Mouse (Mus musculus) heart, embryonic 16.5 days (tissue): ENCODE results near the gene Cramp1l. TPM values are rescaled to one million over a fixed set of nuclear protein-coding genes. Genes with fewer than 3 reads are reported as not detected.
"Not testable (repeated sequence)": the region's sequence is repeated elsewhere in the genome, so short reads cannot be mapped to it uniquely, and the experiment has no call there.

Experiments used
- ATAC-seq: fragments of 200-750 bp; cut with Nextera tagmentation; replicated peaks from 2 replicates; pipeline ENCODE4 v1.8.0; 2017; ENCODE audit warnings: moderate number of reproducible peaks; ENCODE audit not compliant: insufficient read depth, low FRiP score; ENCODE audit errors: extremely low read depth
- H3K27ac ChIP-seq: fragments of 300-500 bp; sonication (generic); 2 replicates; pipeline ENCODE4 v1.5.1; 2014; ENCODE audit warnings: mild to moderate bottlenecking, low read length, control low read depth, moderate library complexity
- H3K27me3 ChIP-seq: fragments of 300-500 bp; sonication (generic); 2 replicates; pipeline ENCODE4 v1.6.1; 2014; ENCODE audit warnings: low read length, mixed read lengths; ENCODE audit not compliant: control insufficient read depth, insufficient read depth
- H3K36me3 ChIP-seq: fragments of 300-500 bp; sonication (generic); 2 replicates; pipeline ENCODE4 v1.6.1; 2014; ENCODE audit not compliant: control insufficient read depth, insufficient read depth
- H3K4me1 ChIP-seq: fragments of 300-500 bp; sonication (generic); 2 replicates; pipeline ENCODE4 v1.6.1; 2014; ENCODE audit warnings: low read length, mixed read lengths; ENCODE audit not compliant: control insufficient read depth, insufficient read depth
- H3K4me2 ChIP-seq: fragments of 300-500 bp; sonication (generic); 2 replicates; pipeline ENCODE4 v1.6.1; 2014; ENCODE audit warnings: low read depth, mild to moderate bottlenecking, control low read depth, low read length
- H3K4me3 ChIP-seq: fragments of 300-500 bp; sonication (generic); 2 replicates; pipeline ENCODE4 v1.5.1; 2014; ENCODE audit warnings: mild to moderate bottlenecking, control low read depth, low read length
- H3K9ac ChIP-seq: fragments of 300-500 bp; sonication (generic); 2 replicates; pipeline ENCODE4 v1.6.1; 2014; ENCODE audit warnings: low read length, control low read depth
- H3K9me3 ChIP-seq: fragments of 300-500 bp; sonication (generic); replicated peaks from 2 replicates; pipeline ENCODE4 v1.6.1; 2016; ENCODE audit warnings: low read length; ENCODE audit not compliant: control insufficient read depth
- WGBS: fragments of 180-500 bp; shearing (Covaris S2); extraction: QIAGEN DNeasy Blood & Tissue Kit; methylation state at CpG from one replicate; pipeline ENCODE4 v1.1.7; 2014; 5-methylcytosine and 5-hydroxymethylcytosine counted together
- polyA plus RNA-seq: library from polyadenylated mRNA; unstranded; fragments of >200 nt; fragmentation: Nextera tagmentation; extraction: Ambion mirVana; gene quantifications from 2 replicates; pipeline ENCODE4 v1.2.1, GENCODE M21; 2015

Gene Cramp1l
- polyA plus RNA-seq, 1 experiment from 2014 or later = 4.2 TPM

- not testable (repeated sequence) for H3K27ac ChIP-seq, H3K27me3 ChIP-seq, H3K4me3 ChIP-seq, H3K9me3 ChIP-seq, H3K9ac ChIP-seq, H3K4me1 ChIP-seq, H3K4me2 ChIP-seq
- H3K36me3 ChIP-seq = peaks cover 11% of the 10 kb centered on the region
- 0 out of 2 replicates have a peak, but pooled peaks have one; percentile 49 for ATAC-seq
- 14% methylated on average over 2 of the region's 2 CpGs for WGBS
Observed at GRCm38 (mm10) chr17:24942453-24942852, 73.1 kb downstream of the Cramp1l start.

- peak overlapping the region; percentile 83 for H3K4me2 ChIP-seq
- no peak for ATAC-seq
- peaks cover 18% of the 10 kb centered on the region for H3K4me1 ChIP-seq
- H3K27ac ChIP-seq = peak overlapping the region; percentile 84
- no peaks in the 10 kb centered on the region for H3K27me3 ChIP-seq
- no peaks in the 10 kb centered on the region for H3K9me3 ChIP-seq
- peak overlapping the region; percentile 90 for H3K9ac ChIP-seq
- H3K4me3 ChIP-seq = peak overlapping the region; percentile 94
- no peaks in the 10 kb centered on the region for H3K36me3 ChIP-seq
- WGBS = 49% methylated on average over 6 of the region's 6 CpGs
Observed at GRCm38 (mm10) chr17:24937266-24937665, 78.3 kb downstream of the Cramp1l start.

GRCm38 (mm10) chr17:24936259-24937237 is 79.0 kb downstream of the Cramp1l start, which contains the start of gene Mapk8ip3:
Mapk8ip3 (minus strand) TSS chr17:24936977.
- Histone ChIP-seq H3K9me3 (no peaks in the 10 kb centered on the region), H3K36me3 (no peaks in the 10 kb centered on the region), H3K27ac (peak within 1 kb of the TSS; percentile 84), H3K9ac (peak within 1 kb of the TSS; percentile 90), H3K4me1 (peaks cover 18% of the 10 kb centered on the region), H3K27me3 (no peaks in the 10 kb centered on the region), H3K4me2 (peak within 1 kb of the TSS; percentile 83), H3K4me3 (peak within 1 kb of the TSS; percentile 94)
- WGBS = under 1% methylated on average over 78 of the region's 78 CpGs
- peak; percentile 97 for ATAC-seq

GRCm38 (mm10) chr17:24935666-24936065 is 79.9 kb downstream of the Cramp1l start:
- Histone ChIP-seq H3K27ac (no peak overlapping the region), H3K9me3 (no peaks in the 10 kb centered on the region), H3K4me2 (peak overlapping the region; percentile 83), H3K4me1 (peaks cover 18% of the 10 kb centered on the region), H3K36me3 (no peaks in the 10 kb centered on the region), H3K27me3 (no peaks in the 10 kb centered on the region), H3K9ac (peak overlapping the region; percentile 90), H3K4me3 (peak overlapping the region; percentile 94)
- no peak for ATAC-seq

- no peak overlapping the region for H3K27ac ChIP-seq
- no peaks in the 10 kb centered on the region for H3K27me3 ChIP-seq
- peaks cover 18% of the 10 kb centered on the region for H3K4me1 ChIP-seq
- peak overlapping the region; percentile 90 for H3K9ac ChIP-seq
- no peaks in the 10 kb centered on the region for H3K36me3 ChIP-seq
- peak overlapping the region; percentile 83 for H3K4me2 ChIP-seq
- H3K9me3 ChIP-seq = no peaks in the 10 kb centered on the region
- ATAC-seq = no peak
- H3K4me3 ChIP-seq = peak overlapping the region; percentile 94
- WGBS = 26% methylated on average over 4 of the region's 4 CpGs
Observed at GRCm38 (mm10) chr17:24934926-24935325, 80.7 kb downstream of the Cramp1l start.

GRCm38 (mm10) chr17:24933163-24933562 is 82.4 kb downstream of the Cramp1l start:
- no peak overlapping the region for H3K9ac ChIP-seq
- ATAC-seq = no peak
- no peaks in the 10 kb centered on the region for H3K36me3 ChIP-seq
- no peaks in the 10 kb centered on the region for H3K27me3 ChIP-seq
- H3K4me3 ChIP-seq = no peak overlapping the region
- no peak overlapping the region for H3K4me2 ChIP-seq
- H3K9me3 ChIP-seq = no peaks in the 10 kb centered on the region
- H3K27ac ChIP-seq = no peak overlapping the region
- 77% methylated on average over 4 of the region's 4 CpGs for WGBS
- H3K4me1 ChIP-seq = peaks cover 21% of the 10 kb centered on the region

GRCm38 (mm10) chr17:24932431-24932830 is 83.2 kb downstream of the Cramp1l start:
- H3K9me3 ChIP-seq = no peaks in the 10 kb centered on the region
- ATAC-seq = no peak
- H3K27me3 ChIP-seq = no peaks in the 10 kb centered on the region
- H3K9ac ChIP-seq = no peak overlapping the region
- H3K27ac ChIP-seq = no peak overlapping the region
- 89% methylated on average over 4 of the region's 4 CpGs for WGBS
- no peak overlapping the region for H3K4me3 ChIP-seq
- H3K4me1 ChIP-seq = peaks cover 21% of the 10 kb centered on the region
- no peak overlapping the region for H3K4me2 ChIP-seq
- peaks cover 5% of the 10 kb centered on the region for H3K36me3 ChIP-seq

- 74% methylated on average over 1 of the region's 1 CpGs for WGBS
- Histone ChIP-seq H3K4me1 (peaks cover 7% of the 10 kb centered on the region), H3K27ac (no peak overlapping the region), H3K9me3 (no peaks in the 10 kb centered on the region), H3K4me2 (no peak overlapping the region), H3K4me3 (no peak overlapping the region), H3K36me3 (peaks cover 20% of the 10 kb centered on the region), H3K27me3 (no peaks in the 10 kb centered on the region), H3K9ac (no peak overlapping the region)
- ATAC-seq = no peak
Observed at GRCm38 (mm10) chr17:24929506-24929905, 86.1 kb downstream of the Cramp1l start.

GRCm38 (mm10) chr17:24923246-24923645 is 92.3 kb downstream of the Cramp1l start:
- peaks cover 62% of the 10 kb centered on the region for H3K36me3 ChIP-seq

More at GRCm38 (mm10) chr17:24923246-24923645, 92.3 kb downstream of the Cramp1l start:
- no peak overlapping the region for H3K9ac ChIP-seq
- ATAC-seq = no peak
- no peak overlapping the region for H3K27ac ChIP-seq
- no peak overlapping the region for H3K4me2 ChIP-seq
- WGBS = 94% methylated on average over 1 of the region's 1 CpGs
- no peaks in the 10 kb centered on the region for H3K4me1 ChIP-seq
- H3K4me3 ChIP-seq = no peak overlapping the region
- no peaks in the 10 kb centered on the region for H3K27me3 ChIP-seq
- H3K9me3 ChIP-seq = no peaks in the 10 kb centered on the region
